Mouse (Mus musculus) limb, embryonic 10.5 days (tissue): ENCODE measurements around the gene Fstl4. TPM values are rescaled to one million over a fixed set of nuclear protein-coding genes. Genes with fewer than 3 reads are reported as not detected.
A peak's percentile ranks its signal among the peaks of the same experiment; 100 is the strongest.

Source experiments
- DNase-seq: peaks from one replicate; pipeline ENCODE4 v3.0.0-alpha.2; 2017; ENCODE audit warnings: low spot score
- H3K27ac ChIP-seq: fragments of 300-500 bp; sonication (generic); 2 replicates; pipeline ENCODE4 v1.5.1; 2016; ENCODE audit warnings: mild to moderate bottlenecking
- H3K27me3 ChIP-seq: fragments of 300-500 bp; sonication (generic); 2 replicates; pipeline ENCODE4 v1.6.1; 2016; ENCODE audit warnings: low read depth, mild to moderate bottlenecking; ENCODE audit not compliant: poor library complexity, severe bottlenecking
- H3K36me3 ChIP-seq: fragments of 300-500 bp; sonication (generic); 2 replicates; pipeline ENCODE4 v1.6.1; 2016; ENCODE audit warnings: mild to moderate bottlenecking, moderate library complexity
- H3K4me1 ChIP-seq: fragments of 300-500 bp; sonication (generic); 2 replicates; pipeline ENCODE4 v1.6.1; 2016
- H3K4me3 ChIP-seq: fragments of 300-500 bp; sonication (generic); 2 replicates; pipeline ENCODE4 v1.5.1; 2016; ENCODE audit warnings: mild to moderate bottlenecking, moderate library complexity
- H3K9me3 ChIP-seq: fragments of 300-500 bp; sonication (generic); replicated peaks from 2 replicates; pipeline ENCODE4 v1.6.1; 2016; ENCODE audit warnings: mild to moderate bottlenecking
- WGBS: fragments of 180-500 bp; shearing (Covaris S2); methylation state at CpG from one replicate; pipeline ENCODE4 v1.1.7; 2016; 5-methylcytosine and 5-hydroxymethylcytosine counted together
- polyA plus RNA-seq: library from polyadenylated mRNA; unstranded; fragments of >200 nt; fragmentation: Nextera tagmentation; extraction: Ambion mirVana; gene quantifications from 2 replicates; pipeline ENCODE4 v1.2.1, GENCODE M21; 2016

Gene Fstl4
- 0.13 TPM in 1 of 2 replicates, not detected in the other for polyA plus RNA-seq

DNA sequence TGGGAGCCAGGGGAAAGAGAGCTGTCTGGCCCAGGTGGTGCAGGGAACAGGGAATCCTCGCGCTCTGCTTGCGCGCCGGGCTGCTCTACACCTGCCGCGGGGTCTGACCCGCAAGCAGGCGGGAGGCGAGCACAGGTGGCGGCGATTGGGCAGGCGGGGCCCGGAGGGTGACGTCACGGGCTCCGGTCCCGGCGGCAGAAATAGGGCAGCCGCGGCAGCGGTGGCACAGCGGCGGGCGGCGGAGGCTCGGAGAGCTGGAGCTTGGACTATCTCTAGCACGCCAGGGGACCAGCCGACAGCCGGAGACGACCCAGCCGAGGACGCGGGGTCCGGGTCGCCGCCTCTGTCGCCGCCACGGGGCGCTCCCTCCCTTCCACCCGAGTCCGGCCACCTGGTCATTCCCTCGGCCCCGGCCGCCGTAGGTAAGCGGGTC, at the start of gene Fstl4:
TSS of gene Fstl4 (plus strand) at position 174 of the 433 bp plus-strand sequence.
- Histone ChIP-seq H3K27ac (peak within 1 kb of the TSS; percentile 2; the same call in 1 of the 2 replicates), H3K9me3 (no peaks in the 10 kb centered on the region), H3K4me1 (peaks cover 20% of the 10 kb centered on the region), H3K27me3 (peaks cover 87% of the 10 kb centered on the region), H3K4me3 (peak within 1 kb of the TSS; percentile 59), H3K36me3 (no peaks in the 10 kb centered on the region)
- DNase-seq, result peak; percentile 65
- under 1% methylated on average over 47 of the region's 48 CpGs for WGBS

DNA sequence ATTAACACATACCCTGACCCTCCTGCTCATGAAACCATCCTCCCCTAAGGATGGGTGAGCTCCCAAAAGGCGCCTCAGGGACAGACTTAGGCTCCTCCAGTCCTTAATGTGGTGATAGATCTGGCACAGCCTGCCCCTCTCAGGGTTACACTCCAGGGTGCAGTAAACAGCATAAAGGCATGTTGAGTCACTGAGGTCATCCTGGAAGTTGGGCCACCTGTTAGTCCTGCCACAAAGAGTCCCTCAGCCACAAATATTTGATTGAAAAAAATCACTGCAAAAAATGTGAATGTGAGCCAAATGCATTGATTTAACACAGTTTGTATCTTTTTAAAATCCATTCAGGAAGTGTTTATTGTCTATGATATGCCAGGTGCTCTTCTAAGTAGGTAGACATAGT, 45.9 kb upstream of the Fstl4 start:
- Histone ChIP-seq H3K27ac (no peak overlapping the region), H3K27me3 (no peaks in the 10 kb centered on the region), H3K36me3 (no peaks in the 10 kb centered on the region), H3K4me1 (no peaks in the 10 kb centered on the region), H3K9me3 (no peaks in the 10 kb centered on the region), H3K4me3 (no peak overlapping the region)
- WGBS, result 66% methylated on average over 1 of the region's 1 CpGs
- DNase-seq, result no peak

DNA sequence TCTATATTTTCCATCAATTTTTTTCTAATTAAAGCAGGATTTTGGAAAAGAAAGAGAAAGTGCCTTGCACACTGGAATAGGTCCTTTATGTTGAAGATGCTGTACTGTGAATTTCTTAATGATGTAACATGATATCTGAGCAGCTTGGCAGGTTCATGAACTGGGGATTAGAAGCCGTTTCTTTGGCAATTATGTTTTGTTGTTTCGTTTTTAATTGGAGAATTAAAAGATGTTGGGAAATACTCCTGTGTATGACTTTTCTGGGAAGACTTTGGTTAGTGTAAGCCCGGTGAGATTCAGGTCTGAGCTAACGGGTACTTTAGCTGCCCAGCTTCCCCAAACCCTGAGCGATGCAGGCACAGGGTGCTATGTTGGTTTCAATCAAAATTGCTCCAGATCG, 43.3 kb upstream of the Fstl4 start:
- WGBS, result 73% methylated on average over 6 of the region's 6 CpGs
- DNase-seq, result no peak
- no peaks in the 10 kb centered on the region for H3K36me3 ChIP-seq

DNA sequence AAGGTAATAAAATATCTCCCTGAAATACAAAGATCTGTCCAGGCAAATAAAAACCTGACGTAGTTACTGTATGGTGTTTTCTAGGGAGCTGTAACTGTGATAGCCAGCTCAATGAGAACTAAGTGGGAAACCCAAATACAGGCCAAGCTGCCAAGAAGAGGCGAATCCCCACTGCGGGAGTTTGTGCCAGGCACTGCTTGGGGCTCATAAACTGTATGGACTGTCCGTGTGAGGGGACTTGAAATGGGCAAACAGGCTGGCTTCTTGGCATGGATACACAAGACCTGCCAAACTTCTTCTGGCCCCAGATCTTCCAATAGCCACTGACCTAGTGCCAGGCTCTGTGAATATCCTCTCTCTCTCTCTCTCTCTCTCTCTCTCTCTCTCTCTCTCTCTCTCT, 41.7 kb upstream of the Fstl4 start:
- H3K27me3 ChIP-seq, result no peaks in the 10 kb centered on the region
- 89% methylated on average over 4 of the region's 4 CpGs for WGBS
- no peak overlapping the region for H3K4me3 ChIP-seq

More for the DNA sequence above, 43.3 kb upstream of the Fstl4 start:
- Histone ChIP-seq H3K9me3 (no peaks in the 10 kb centered on the region), H3K27me3 (no peaks in the 10 kb centered on the region), H3K4me3 (no peak overlapping the region), H3K27ac (no peak overlapping the region), H3K4me1 (no peaks in the 10 kb centered on the region)

DNA sequence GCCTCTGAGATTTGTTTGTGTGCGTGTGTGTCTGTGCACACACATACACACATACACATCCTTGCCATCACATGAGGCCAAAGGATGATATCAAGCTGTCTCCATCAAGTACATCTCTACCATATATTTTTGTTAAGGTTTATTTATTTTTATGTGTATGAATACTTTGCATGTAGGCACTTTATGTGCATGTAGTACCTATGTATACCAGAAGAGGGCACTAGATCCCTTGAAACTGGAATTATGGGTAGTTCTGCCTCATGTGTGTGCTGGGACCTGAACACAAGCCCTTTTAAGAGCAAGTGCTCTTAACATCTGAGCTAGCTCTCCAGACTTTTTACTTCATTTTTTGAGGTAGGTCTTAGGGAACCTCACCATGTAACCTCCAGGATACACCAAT, 38.4 kb upstream of the Fstl4 start:
- Histone ChIP-seq H3K36me3 (no peaks in the 10 kb centered on the region), H3K9me3 (no peaks in the 10 kb centered on the region), H3K4me1 (no peaks in the 10 kb centered on the region), H3K4me3 (no peak overlapping the region), H3K27ac (no peak overlapping the region), H3K27me3 (no peaks in the 10 kb centered on the region)
- no peak for DNase-seq
- 100% methylated on average over 1 of the region's 1 CpGs for WGBS

More for the DNA sequence above, 41.7 kb upstream of the Fstl4 start:
- H3K27ac ChIP-seq, result no peak overlapping the region
- H3K4me1 ChIP-seq, result no peaks in the 10 kb centered on the region
- no peaks in the 10 kb centered on the region for H3K36me3 ChIP-seq
- DNase-seq, result no peak
- H3K9me3 ChIP-seq, result no peaks in the 10 kb centered on the region

DNA sequence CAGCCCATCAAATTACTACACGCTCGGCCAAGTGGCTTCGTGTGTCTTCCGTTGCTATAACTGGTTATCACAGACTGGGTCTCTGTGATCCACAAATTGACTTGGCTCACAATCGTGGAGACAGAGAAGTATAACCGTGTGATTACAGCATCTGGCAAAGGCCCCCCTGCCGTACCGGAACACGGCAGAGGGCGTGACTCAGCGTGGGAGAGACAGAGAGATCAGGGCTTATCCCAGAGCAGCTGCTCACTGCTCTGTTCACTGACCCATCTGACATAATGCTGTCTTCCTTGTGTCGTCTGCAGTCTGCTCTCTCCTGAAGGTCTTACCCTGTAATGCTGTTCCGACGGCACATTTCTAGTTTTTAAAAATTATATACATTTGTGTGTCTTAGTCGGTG, 36.0 kb upstream of the Fstl4 start:
- H3K4me3 ChIP-seq, result no peak overlapping the region
- H3K36me3 ChIP-seq, result no peaks in the 10 kb centered on the region
- no peaks in the 10 kb centered on the region for H3K4me1 ChIP-seq
- 89% methylated on average over 15 of the region's 15 CpGs for WGBS
- no peak for DNase-seq
- no peak overlapping the region for H3K27ac ChIP-seq
- no peaks in the 10 kb centered on the region for H3K9me3 ChIP-seq
- H3K27me3 ChIP-seq, result no peaks in the 10 kb centered on the region

DNA sequence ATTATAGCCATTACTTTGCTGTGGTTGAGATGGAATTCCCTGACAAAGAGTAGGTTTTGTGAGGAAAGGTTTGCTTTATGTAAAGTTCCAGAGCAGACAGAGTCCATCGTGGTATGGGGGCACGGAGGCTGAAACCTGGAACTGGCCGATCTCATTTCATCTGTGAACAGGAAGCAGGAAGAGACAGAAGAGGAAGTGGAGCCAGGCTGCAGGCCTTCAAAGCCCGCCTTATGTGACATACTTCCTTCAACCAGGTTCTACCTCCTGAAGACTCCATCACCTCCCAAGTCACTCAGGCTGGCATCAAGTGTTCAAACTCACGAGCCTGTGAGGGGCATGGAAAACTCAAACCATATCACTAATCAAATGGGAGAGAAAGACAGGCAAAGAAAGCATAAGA, 34.5 kb upstream of the Fstl4 start:
- DNase-seq, result no peak
- H3K27me3 ChIP-seq, result no peaks in the 10 kb centered on the region
- H3K27ac ChIP-seq, result no peak overlapping the region
- H3K4me1 ChIP-seq, result no peaks in the 10 kb centered on the region
- WGBS, result 90% methylated on average over 5 of the region's 5 CpGs
- no peak overlapping the region for H3K4me3 ChIP-seq
- H3K36me3 ChIP-seq, result no peaks in the 10 kb centered on the region
- no peaks in the 10 kb centered on the region for H3K9me3 ChIP-seq

DNA sequence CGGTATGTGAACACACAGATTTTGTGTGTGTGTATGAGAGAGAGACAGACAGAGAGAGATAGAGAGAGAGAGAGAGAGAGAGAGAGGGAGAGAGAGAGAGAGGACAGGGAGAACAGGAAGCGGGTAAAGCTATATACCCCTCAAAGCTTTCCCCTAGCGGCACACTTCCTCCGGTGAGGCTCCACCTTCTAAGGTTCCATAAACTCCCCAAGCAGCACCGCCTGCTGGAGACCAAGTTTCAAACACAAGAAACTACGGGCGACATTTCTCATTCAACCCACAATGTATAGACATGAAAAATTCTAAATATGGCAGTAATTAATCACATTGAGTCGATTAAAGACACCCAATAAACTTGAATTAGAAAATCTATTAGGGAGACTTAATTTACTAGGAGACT, 32.5 kb upstream of the Fstl4 start:
- H3K27ac ChIP-seq, result no peak overlapping the region
- no peaks in the 10 kb centered on the region for H3K4me1 ChIP-seq
- no peaks in the 10 kb centered on the region for H3K27me3 ChIP-seq
- H3K4me3 ChIP-seq, result no peak overlapping the region
- 50% methylated on average over 8 of the region's 8 CpGs for WGBS
- no peaks in the 10 kb centered on the region for H3K9me3 ChIP-seq
- H3K36me3 ChIP-seq, result no peaks in the 10 kb centered on the region
- DNase-seq, result no peak

DNA sequence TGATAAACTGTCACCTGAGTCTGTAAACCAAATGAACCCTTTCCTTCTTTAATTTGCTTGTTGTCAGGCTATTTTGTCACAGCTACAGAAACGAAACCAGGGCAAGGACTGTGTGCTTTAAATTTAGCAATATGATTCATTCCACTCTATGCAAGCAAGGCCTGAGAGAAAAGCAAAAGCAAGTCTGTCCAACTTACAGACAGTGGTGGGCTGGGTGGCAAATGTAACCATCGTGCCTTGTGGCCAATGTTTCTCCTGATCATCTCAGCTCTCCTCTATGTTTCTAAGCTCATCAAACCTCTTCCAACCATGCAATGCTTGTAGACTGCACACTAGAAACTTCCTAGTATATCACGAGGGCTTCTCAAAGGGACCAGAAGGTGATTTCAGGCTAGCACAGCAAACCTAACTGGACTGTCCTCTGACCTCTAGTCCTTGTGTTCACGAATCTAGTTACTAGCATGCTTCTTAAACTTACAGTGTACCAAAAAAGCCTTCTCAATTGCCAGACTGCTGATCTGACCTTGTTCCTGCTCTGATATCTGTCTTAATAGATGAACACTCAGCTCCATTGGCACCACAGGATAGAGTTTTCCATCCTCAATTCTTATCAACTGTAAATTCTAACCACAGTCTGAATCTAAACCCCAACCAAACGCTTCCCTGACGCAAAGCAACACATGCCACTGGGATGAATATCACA, 29.8 kb upstream of the Fstl4 start:
- no peak overlapping the region for H3K27ac ChIP-seq
- no peaks in the 10 kb centered on the region for H3K36me3 ChIP-seq
- peaks cover 6% of the 10 kb centered on the region for H3K4me1 ChIP-seq
- H3K4me3 ChIP-seq, result no peak overlapping the region
- H3K9me3 ChIP-seq, result no peaks in the 10 kb centered on the region
- H3K27me3 ChIP-seq, result no peaks in the 10 kb centered on the region
- 87% methylated on average over 6 of the region's 6 CpGs for WGBS
- DNase-seq, result no peak

DNA sequence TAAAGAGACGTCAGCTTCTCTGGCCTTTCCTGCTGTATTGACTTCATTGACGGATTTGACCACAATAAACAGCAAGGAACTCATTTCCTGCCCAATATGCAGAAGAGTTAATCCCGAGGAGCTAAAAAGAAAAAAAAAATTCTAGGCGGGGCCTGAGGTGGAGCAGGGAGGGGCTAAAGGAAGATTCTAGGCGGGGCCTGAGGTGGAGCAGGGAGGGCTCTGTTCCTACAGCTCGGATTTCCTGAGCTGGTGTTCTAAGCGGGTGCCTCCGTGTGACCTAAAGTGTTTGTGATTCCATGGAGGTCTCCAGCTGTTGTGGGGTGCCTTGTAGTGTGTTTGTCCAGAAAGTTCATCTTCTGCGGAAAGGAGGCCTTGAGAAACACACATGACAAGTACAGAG, 25.2 kb upstream of the Fstl4 start:
- H3K27me3 ChIP-seq, result no peaks in the 10 kb centered on the region
- WGBS, result 17% methylated on average over 9 of the region's 9 CpGs
- no peak overlapping the region for H3K4me3 ChIP-seq
- no peak for DNase-seq
- no peaks in the 10 kb centered on the region for H3K36me3 ChIP-seq
- peaks cover 6% of the 10 kb centered on the region for H3K4me1 ChIP-seq
- no peaks in the 10 kb centered on the region for H3K9me3 ChIP-seq
- H3K27ac ChIP-seq, result no peak overlapping the region; the same call in 1 of the 2 replicates

DNA sequence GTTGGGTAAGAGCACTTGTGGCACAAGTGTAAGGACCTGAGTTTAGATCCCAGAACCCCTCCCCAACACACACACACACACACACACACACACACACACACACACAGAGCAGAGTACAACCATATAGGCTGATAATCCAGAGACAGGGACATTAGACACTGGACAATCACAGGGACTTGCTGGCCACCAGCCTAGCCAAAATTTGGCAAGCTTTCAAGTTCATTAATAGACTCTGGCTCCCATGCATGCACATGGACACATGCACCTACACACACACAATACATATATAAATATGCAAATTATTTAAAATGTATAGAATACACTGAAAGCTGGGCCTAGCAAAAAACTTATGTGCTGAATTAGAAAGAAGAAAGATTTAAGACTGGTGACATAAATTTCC, 24.0 kb upstream of the Fstl4 start:
- Histone ChIP-seq H3K4me3 (no peak overlapping the region), H3K27ac (no peak overlapping the region), H3K36me3 (no peaks in the 10 kb centered on the region), H3K9me3 (no peaks in the 10 kb centered on the region), H3K27me3 (no peaks in the 10 kb centered on the region), H3K4me1 (peaks cover 6% of the 10 kb centered on the region)
- no peak for DNase-seq

DNA sequence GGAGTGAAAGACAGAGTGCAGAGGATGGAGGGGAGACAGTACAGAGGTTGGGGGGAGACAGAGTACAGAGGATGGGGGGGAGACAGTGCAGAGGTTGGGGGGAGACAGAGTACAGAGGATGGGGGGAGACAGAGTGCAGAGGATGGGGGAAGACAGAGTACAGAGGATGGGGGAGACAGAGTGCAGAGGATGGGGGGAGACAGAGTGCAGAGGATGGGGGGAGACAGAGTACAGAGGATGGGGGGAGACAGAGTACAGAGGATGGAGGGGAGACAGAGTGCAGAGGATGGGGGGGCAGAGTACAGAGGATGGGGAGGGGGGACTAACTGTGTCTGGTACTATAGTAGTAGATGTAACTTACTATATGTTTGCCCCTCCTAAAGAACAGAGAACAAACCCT, 20.5 kb upstream of the Fstl4 start:
- Histone ChIP-seq H3K4me1 (peaks cover 13% of the 10 kb centered on the region), H3K4me3 (no peak overlapping the region), H3K36me3 (no peaks in the 10 kb centered on the region), H3K27ac (no peak overlapping the region), H3K9me3 (no peaks in the 10 kb centered on the region), H3K27me3 (0 out of 2 replicates have a peak, but pooled peaks cover 8% of the 10 kb centered on the region)
- DNase-seq, result no peak

DNA sequence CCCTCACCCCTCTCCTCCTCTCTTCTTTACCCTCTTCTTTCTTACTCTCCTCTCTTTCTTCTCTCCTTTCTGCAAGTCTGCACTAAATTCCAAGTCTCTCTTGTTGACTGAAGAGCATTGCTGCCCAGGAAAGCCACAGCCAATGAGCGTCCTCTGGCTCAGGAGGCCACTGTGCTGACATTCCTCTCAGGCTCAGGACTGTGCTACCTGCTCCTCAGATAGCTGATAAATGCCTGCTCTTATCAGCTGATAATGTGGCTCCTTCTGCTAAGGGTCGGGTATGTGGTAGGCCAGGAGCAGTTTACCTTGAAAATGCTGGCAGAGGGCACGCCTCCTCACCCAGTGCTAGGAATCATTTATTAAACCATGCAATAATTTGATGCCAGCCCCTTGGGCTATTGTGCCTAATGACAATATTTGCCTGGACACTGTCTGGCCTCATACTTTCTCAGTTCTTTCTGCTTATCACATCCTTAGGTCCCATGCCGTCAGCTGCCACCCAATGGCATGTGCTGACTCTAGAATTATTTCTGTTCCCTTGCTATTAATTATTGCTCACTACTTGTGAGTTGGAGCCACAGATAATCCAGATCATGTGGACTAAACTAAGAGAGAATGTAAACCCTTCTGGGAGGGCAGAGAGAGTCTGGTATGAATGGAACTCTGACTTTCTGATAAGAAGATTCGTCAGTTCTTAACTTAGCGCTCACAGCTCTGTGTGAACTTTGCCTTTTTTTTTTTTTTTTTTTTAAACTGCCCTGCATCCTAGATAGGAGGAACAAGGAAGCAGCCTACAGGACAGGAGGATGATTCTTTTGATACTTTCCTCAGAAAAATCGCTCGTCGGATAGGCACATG, 19.6 kb upstream of the Fstl4 start:
- H3K4me3 ChIP-seq, result no peak overlapping the region
- no peaks in the 10 kb centered on the region for H3K9me3 ChIP-seq
- 0 out of 2 replicates have a peak, but pooled peaks cover 8% of the 10 kb centered on the region for H3K27me3 ChIP-seq
- no peak overlapping the region for H3K27ac ChIP-seq
- 64% methylated on average over 9 of the region's 9 CpGs for WGBS
- H3K36me3 ChIP-seq, result no peaks in the 10 kb centered on the region
- no peak for DNase-seq
- peaks cover 6% of the 10 kb centered on the region; the same call in 1 of the 2 replicates for H3K4me1 ChIP-seq
